Mouse (Mus musculus): ENCODE measurements at regions not wholly inside any gene's neighbourhood (a gene's known extent, or its start where the extent isn't known, plus 50 kb on each side); places are given as distances from the start of the nearest gene placed in this dataset.

DNA sequence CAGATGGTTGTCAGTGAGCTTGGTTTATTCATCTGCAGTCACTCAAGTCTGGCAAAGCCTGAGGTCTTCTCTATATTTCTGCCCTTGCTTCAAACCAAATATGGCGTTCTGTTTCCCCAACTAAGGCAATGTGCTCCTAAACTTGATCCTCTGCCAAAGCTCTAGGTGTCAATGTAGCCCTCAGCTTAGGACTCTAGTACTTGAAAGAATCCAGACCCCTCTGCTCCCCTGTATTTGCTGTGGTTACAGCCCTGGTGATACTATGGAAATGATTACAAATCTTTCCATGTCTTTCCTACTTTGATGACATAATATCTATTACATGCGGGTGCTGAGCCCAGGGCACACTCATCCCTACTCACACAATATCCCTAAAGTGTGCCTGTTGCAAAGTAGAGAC is 672.9 kb upstream of the Tbl1xr1 start:
- no peak for DNase-seq

DNA sequence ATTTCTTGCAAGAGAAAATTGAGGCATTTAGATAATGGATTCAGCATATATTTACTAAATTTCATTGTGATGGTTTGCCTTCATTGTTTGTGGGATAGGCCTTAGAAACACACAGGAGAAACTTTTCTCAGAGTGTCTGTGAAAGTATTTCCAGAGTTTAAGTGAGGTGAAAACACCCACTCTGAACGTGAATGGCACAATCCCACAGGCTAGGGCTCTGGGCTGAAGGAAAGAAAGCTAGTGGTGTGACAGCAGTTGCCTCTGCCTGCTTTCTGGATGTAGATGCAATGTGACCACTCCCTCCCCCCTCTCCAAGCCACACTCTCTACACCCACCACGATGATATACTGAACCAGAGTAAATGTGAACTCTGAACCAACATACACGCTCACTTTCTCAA is 672.4 kb upstream of the Tbl1xr1 start:
- no peak for DNase-seq

DNA sequence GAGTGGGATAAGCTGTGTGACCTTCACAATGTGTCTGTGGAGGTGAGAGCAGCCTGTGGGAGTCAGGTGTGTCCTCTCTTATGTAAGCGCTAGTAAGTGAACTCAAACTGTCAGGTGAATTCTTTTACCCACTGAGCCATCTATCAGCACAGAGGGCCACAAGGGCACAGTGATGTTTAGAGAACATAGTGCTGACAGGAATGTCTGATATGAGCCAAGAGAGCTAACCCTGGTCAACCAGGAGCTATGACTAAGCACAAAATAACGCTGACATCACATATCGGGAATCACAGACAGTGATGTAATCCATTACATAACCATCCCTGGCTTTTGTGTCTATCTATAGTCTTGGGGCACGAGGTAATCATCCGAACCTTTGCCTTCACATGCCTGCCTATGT is 669.4 kb upstream of the Tbl1xr1 start:
- no peak for DNase-seq

DNA sequence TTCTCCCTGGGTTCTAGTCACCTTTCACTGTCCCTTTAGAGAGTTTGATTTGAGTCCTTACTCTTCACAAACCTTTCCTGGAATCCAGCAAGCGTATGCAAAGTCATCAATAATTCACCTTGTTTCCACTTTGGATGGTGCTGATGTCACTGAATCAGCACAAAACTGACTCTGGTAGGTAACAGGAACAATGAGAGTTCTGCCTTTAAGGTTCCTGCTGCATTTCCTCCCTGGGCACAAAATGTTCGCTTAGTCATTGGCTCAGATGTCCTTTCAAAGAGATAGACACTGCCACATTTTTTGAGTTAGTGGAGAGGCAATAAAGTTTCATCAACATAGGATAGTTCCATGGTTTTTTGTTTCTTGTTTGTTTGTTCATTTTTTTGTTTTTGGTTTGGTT is 664.4 kb upstream of the Tbl1xr1 start:
- DNase-seq, result no peak

DNA sequence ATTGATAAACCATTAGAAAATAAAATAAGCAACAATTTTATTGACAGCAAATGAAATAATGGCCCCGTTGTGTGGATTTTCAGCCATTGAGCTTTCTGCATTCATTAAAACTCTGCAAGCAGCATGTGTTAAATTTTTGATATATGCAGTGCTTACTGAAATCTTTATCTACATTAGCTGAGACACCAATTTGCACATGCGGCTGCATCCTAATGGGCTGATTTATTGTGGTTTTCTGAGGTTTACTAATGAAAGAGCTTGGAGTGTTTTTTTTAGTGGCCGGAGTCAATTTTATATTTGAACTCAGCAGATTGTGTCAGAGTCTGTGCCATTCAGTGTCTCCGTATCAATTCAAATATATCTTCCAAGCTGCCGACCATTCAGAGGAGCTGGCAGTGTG is 653.3 kb upstream of the Tbl1xr1 start:
- no peak for DNase-seq

DNA sequence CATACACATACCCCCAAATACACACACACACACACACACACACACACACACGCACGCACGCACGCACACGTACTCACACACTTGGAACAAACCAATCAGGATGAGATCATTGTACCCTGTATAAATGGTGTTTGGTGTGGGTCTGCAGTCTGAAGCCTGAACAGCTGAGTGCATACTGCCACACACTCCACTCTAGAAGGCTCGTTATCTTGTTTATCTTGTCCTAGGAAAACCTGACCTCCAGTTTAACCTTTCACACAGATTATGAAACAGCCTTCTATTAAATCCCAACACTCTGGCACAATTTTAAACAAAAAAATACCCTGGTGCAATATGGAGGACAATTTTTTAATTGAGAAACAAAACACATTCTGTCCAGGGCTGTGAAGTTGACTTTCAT is 649.9 kb upstream of the Tbl1xr1 start:
- no peak for DNase-seq

DNA sequence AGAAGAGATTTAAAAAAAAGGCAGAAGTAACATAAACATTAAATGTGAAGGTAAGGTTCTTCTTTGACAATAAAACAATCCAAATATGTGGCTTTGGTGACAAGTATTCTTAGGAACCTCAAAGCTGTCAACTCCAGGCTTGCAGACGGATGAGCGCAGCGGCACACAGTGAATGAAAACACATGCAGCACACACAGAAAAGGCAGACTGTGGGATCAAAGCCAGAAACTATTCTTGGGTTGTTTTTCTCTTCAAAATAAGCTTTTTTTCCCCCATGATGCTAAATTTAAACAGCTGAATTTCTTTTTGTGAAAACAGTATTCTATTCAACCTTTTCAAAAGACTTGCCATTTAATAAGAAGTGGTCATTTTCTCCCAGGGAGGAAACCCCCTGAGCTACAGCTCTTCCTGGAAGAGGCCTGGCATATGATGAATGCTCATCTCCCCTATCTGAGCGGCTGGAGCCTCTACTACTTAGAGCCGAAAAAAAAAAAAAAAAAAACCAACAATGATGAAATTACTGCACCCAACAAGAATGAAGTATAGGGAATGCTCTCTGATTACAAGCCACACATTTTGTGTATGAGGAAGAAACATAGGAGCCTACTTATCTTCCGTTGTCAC is 648.9 kb upstream of the Tbl1xr1 start:
- DNase-seq, result peak; percentile 8

DNA sequence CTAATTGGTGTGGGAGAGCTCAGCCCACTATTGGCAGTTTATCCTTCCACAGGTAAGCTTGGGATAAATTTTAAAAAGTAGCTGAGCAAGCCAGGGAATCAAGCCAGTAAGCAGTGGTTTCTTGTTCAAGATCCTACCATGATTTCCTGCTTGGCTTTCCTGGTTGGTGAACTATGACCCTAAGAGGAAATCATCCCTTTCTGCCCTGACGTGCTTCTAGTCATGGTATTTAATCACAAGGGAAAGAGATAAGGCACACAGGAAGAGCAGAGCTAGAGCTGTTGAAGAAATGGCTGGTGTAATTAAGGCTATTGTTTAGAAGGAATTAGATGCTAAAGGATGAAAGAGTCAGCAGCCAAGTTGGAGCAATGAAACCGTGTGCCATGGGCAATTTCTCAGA is 648.3 kb upstream of the Tbl1xr1 start:
- DNase-seq, result no peak

DNA sequence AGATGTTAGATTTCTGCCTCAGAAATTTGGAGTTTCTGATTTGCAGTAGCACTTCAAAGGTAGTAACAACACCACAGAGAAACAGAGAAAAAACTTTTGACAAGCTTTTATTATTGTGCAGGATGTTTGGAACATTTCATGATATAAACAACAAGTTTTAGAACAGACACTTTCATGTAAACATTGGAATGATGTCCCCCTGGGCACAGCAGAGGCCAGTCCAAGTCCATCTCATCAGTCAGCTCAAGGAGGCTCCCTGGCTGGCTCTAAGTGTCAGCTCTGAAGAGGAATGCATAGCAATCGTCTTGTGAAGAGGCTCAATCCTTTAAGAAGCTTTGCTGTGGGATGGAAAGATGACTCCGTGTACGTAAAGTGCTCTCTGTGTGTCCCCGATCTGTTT is 612.2 kb upstream of the Tbl1xr1 start:
- no peak for DNase-seq

DNA sequence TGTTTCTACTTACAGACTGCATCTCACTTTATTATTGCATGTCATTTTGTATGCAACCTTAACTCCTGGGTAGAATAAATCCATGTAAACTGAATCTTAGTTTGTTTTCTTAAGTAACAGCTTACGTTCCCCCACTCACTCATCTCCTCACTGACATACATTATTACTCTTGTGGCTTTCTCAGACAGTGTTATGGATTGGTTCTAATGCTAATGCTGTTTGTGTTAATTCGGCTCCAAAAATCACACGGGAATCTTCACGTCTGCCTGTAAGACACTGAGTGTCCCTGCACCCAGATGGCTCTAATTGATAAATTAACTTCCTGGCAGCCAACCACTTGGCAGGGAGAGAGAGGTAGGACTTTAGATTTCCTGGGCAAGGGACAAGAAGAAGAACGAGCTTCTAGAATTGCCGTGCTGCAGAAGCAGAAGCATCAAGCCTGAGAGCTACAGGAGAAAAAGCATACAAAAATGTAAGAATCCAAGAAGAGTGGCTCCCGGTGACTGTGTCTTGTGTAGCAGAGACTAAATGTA is 610.3 kb upstream of the Tbl1xr1 start:
- peak; percentile 8 for DNase-seq

DNA sequence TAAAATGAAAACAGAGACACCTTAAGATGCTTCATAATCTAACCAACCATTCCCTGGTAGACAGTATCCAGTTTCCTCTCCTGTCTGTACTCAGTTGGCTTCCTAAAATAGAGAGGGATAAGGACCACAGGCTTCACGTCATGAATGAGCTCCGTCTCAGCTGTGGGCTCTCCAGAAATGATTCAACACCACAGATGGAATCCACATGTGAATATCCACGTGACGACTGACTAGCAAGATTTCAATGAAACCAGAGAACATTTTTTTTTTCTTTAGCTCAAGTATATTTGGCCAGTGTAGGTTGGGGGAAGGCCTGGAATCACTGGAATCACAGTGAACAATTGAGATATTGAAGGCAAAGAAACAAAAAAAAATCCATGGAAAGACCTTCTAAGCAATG is 599.1 kb upstream of the Tbl1xr1 start:
- DNase-seq, result peak; percentile 43

DNA sequence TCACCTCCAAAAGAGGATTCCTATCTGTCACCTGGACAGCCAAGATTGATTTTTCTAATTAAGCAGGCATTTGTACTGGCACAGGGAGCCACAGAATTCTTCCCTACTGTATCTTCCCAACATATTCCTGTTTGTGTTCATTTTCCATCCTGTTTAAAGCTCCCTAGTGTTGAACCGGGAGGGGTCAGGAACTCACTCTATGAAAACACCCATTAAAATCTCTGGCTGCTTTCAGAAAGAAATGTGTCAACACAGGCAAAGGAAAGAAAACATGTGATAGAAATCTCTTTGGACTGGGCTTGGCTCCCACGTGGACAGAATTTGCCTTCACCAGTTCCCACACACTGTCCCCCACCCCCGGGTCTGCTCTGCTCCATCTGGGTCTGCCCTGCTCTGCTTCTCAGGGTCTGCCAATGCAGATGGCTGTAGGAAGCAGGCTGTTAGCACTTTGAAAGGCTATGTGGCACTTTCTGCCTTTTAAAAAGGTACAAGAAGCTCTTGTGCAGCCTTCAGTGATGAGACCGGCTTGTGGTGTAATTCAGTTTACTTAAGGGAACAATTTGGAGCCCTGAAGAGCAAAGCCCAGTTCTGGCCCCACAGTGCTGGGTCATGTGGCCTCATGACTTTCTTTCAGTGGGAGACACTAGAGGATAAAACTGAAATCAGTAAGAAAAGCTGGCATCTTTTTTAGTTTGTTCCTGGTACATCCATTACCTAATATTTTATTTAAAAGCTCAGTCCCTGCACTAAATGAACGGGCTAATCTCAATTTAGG is 597.2 kb upstream of the Tbl1xr1 start:
- DNase-seq, result peak; percentile 88

DNA sequence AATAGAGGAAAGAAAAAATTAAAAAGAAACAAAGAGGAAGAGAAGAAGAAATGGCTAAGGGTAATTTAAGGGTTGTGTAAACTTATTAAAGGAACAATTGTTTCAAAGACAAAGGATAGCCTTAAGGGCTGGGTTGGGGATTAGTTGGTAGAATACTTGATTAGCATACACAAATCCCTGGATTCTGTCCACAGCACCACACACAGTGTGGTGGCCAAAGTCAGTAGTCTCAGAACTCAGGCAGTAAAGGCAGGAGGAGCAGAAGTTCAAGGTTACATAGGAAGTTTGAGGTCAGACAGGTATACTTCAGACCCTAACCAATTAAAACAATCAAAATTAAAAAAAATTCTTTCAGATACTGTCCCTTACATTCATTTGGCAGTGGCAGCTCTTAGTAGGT is 596.6 kb upstream of the Tbl1xr1 start:
- no peak for DNase-seq

DNA sequence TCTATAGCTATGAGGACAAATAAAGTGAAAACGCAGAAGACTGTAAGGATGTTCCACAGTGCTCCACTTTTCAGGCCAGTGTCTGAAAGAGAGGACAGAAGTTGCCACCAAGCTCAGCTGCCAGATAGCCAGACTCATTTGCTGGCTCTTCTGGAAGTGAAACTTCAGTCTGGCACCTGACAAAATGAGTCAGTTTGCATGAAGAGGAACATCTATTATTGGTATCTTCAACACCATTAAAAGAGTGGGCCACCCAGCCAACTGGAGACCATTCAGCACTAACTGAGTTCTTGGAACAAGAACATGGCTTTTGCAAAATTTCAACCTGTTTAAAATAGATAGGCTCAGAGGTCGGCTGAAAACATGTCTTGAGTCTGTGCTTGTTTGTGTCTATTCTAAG is 592.4 kb upstream of the Tbl1xr1 start:
- peak; percentile 69 for DNase-seq

DNA sequence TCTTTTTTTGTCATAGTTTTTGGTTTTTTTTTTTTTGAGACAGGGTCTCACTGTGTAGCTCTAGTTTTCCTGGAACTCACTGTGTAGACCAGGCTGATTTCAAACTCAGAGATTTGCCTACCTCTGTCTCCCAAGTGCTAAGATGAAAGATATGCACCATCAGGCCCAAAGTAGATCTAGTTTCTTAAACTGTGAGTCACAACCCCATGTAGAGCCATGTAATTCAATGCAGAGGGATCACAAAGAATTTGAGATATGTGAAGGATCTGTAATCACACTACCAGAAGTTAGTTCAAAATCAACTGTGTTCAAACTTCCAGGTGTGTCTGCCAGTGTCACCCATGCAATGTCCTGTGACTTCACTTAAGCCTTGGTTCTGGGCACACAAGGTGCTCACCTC is 591.0 kb upstream of the Tbl1xr1 start:
- DNase-seq, result no peak

DNA sequence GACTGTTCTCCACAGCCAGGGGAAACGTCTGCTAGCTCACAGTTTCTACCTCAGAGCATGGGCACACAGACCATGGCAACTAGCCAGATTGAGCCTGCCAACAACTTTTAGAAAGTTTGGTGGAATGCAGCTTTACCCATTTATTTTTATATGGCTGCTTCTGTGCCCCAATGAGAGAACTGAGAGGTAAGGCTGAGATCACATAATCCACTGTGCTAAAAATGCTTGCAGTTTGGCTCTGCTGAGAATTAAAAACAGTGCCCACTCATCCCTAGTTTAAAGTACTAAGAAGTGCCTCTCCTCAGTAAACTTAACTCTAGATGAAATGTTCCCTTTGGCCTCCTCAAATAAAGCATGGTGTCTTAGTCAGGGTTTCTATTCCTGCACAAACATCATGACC is 586.9 kb upstream of the Tbl1xr1 start:
- DNase-seq, result peak; percentile 10

DNA sequence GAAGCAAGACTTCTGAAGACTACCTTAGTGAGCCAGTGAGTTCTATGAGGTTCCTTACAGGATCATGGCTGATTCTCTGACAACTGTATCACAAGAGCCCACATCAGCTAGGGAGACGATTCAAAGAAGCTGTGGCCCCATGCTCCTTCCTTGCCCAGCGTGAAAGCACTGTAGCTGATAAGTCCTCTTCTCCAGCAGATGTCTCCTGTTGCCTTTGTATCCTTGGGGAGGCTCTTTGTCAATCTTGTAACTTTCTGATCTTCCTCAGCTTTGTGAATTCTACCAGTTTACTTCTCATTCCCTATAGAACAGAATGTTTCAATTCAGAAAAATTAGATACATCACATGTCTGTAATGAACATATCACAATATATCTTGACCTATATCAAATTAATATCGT is 584.0 kb upstream of the Tbl1xr1 start:
- no peak for DNase-seq

DNA sequence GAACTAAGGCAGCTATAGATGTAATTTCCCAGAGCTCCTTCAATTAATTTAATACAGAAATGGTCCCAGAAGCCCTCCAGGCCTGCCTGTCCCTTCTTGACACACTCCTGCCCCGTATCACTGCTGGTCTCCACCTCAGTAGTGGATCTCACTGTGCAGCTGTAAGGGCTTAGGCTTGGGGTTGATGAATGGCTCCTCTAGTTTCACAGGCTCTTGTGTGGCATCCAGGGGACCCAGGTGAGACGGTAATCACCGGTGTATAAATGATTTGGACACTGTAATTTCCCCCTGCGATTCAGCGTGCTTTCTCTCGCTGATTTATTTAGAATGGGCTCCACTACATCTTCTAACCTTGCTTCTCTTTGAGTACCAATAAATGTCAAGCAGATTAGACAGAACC is 583.1 kb upstream of the Tbl1xr1 start:
- no peak for DNase-seq

DNA sequence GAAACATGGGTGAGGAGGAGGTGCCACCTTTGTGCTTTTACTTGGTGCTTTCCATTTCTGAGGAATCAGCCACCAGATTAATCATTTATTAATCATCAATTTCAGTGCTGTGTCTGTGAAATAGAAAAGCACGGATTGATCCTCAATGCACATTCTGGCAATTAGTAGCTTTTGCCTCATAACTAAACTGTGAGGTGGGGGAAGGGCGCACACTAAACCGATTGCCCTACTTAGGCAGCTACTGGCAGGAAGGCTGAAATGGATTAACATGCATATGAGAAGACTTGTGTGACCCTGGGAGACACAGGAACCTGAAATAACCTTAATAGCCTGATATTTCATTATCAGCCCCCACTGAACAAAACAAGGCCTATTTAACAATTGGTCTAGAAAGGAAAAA is 581.5 kb upstream of the Tbl1xr1 start:
- DNase-seq, result no peak

DNA sequence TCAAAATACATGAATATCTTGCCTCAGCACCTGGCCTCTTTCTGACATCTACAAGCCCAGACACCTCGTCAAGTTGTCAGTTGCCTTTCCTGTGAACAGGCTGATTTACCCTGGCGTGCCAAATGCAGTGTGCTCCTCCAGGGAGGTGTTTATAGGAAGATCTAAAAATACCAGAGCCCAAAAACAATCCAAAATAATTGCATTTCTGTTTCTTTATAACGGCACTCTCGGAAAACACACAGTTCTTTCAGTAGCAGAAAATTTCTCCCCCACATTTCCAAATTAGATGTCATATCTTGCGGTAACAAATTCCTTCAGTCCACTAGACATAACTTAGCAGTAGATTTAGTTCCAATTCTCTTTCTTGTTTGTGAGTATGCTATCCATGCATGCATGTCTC is 580.8 kb upstream of the Tbl1xr1 start:
- DNase-seq, result peak; percentile 28

DNA sequence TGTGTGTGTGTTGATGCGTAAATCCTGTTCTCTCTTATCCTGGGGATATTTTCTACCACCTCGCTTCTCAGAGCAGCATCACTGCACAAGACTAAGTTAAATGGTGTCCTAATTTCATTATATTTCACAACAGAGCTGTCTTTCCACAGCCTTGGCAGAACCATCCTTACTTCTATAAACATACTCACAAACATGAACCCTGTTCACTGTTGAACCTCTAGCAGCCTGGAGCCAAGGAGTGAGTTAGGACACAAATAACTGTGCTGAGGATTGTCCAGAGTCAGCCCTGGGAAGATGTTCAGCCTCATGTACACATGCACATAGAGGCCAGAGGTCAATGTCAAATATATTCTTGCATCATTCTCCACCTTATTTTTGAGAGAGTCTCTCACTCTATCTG is 580.3 kb upstream of the Tbl1xr1 start:
- no peak for DNase-seq

DNA sequence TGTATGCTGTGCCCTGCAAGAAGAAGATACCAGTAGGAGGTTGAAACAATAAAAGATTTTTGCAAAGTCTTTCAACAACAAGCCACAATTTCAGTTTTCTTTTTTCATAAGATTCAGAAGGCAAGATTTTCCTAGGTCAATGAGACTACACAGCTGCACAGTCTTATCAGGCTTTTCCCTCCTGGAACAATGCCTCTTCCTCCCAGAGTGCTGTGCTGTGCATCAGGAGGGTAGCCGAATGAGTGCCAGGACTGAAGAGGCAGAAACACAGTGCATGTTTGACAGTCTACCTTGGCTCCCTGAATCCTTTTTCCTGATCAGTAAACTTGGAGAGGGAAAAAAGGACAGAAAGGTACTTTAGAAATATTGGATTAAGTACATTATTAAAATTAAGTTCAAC is 579.4 kb upstream of the Tbl1xr1 start:
- DNase-seq, result no peak

DNA sequence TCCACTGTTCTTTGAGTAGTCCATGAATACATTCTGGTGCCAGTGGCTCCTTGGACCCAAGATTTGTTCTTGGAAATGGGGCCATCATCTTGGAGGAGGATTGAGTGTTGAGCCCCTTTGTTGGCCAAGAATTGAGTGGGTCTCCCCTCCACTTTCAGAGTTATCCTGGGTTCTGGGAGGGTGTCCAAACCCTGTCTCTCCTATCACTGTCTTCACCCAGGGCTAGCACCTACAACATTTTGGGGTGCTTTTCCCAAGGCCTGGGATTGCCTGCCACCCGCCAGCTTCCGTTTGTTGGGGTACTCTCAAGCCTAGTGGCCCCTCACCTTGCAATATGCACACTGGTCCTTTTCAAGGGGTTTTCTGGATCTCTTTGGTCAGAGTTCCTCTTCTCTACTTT is 568.8 kb upstream of the Tbl1xr1 start:
- DNase-seq, result no peak

DNA sequence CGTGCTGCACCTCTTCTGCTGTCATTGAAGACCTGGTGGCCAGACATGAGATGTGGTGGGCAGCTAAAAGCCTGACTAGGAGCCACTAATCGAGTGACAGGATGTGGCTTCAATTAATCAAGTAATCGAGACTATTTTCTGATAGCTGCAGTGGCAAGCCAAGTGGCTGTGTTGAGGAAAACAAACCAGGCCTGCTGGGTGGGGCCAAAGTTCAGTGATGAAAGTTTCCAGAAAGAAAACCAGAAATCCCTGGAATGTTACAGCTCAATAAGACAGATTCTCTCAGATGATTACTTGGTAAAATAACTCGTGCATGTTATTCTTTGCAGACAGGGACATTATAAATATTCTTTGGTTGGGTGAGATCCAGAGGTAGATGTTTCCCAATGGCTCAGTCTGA is 564.4 kb upstream of the Tbl1xr1 start:
- DNase-seq, result no peak

DNA sequence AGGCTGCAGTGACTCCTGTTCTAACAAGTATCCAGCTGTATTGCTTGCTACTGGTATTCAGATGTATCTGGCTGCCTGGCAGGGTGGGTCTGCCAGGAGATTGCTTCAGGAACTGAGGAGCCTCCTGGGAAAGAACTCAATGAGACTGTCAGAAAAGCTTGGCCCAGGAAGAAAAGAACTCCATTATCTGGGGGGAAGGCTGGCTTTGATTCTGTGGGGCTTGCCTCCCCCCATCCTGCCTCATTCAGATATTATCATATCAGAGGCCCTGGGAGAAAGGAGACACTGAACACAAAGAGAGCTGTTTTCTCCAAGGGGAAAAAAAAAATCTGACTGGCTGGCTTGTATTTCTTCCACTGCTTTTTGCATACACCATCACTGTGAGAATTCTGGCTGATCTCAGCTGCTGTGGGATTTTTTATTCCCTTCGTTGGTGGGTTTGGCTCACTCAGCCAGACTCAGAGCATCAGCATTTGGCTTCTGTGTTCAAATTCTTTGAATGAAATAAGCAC is 552.0 kb upstream of the Tbl1xr1 start:
- peak; percentile 33 for DNase-seq
